Mouse (Mus musculus) G1E (cell line): ENCODE measurements around the gene Cenps.

Experiments
- CTCF ChIP-seq: IDR thresholded peaks from 2 replicates; pipeline ENCODE4 v1.5.1; 2012; ENCODE audit warnings: low read depth, low read length, inconsistent platforms, mixed read lengths
- GATA1 ChIP-seq: IDR thresholded peaks from 2 replicates; pipeline ENCODE4 v1.6.1; 2012; ENCODE audit warnings: borderline replicate concordance, low read length, inconsistent platforms, mixed read lengths
- GATA2 ChIP-seq: IDR thresholded peaks from 2 replicates; pipeline ENCODE4 v1.6.1; 2012; ENCODE audit warnings: low read depth, low read length, inconsistent platforms, borderline replicate concordance
- POLR2AphosphoS5 ChIP-seq: IDR thresholded peaks from 2 replicates; pipeline ENCODE4 v1.6.1; 2012; ENCODE audit warnings: low read depth, low read length, inconsistent platforms; ENCODE audit not compliant: insufficient replicate concordance
- TAL1 ChIP-seq: conservative IDR thresholded peaks from 2 replicates; pipeline ENCODE4 v1.6.1; 2012; ENCODE audit warnings: low read depth, low read length, inconsistent platforms, mixed read lengths

DNA sequence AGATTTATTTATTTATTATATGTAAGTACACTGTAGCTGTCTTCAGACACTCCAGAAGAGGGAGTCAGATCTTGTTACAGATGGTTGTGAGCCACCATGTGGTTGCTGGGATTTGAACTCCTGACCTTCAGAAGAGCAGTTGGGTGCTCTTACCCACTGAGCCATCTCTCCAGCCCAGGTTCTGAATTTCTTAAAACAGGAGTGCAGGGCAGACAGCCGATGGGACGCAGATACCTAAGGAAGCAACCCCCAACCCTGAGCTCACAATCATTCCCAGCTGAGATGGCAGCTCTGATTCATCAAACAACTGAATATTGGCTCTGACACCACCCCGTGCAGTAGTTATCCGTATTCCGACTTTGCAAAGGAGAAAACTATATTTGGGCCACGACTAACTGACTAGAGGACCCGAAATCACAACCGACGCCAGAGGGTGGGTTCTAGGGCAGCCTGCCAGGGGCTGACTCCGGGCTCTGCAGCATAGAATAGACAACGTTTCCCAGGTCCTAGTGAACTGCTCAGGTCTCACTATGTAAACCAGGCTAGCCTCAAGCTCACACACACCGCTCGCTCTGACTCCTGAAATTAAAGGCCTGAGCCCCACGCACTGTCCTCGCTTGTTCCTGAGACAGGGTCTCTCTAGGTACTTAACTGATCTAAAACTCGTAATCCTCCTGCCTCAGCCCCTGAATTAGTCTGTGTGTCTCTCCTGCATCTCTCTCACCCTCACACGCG lies 1.1 kb downstream of the Cenps start:
- no peak for TF ChIP-seq CTCF
- TF ChIP-seq POLR2AphosphoS5, result no peak
- TF ChIP-seq GATA1, result no peak
- TF ChIP-seq TAL1, result no peak
- TF ChIP-seq GATA2, result no peak
